Mouse (Mus musculus): ENCODE data around the gene Nos1.

Nos1 gene

GRCm38 (mm10) chr5:117898055-117898806 is 117.4 kb downstream of the Nos1 start:
- DNase-seq (ENCODE audit: low spot score): no peak

- DNase-seq (ENCODE audit: low spot score): no peak
Measured at GRCm38 (mm10) chr5:117899361-117899760, 118.5 kb downstream of the Nos1 start.

- peak; percentile 24 for DNase-seq (ENCODE audit: low spot score)
Measured at GRCm38 (mm10) chr5:117900921-117901705, 120.3 kb downstream of the Nos1 start.

- no peak for DNase-seq (ENCODE audit: low spot score)
Measured at GRCm38 (mm10) chr5:117903534-117903933, 122.7 kb downstream of the Nos1 start.

GRCm38 (mm10) chr5:117905728-117906127 is 124.9 kb downstream of the Nos1 start:
- no peak for DNase-seq (ENCODE audit: low spot score)

- DNase-seq (ENCODE audit: low spot score): no peak
Measured at GRCm38 (mm10) chr5:117909524-117909923, 128.7 kb downstream of the Nos1 start.

GRCm38 (mm10) chr5:117916349-117916748 is 135.5 kb downstream of the Nos1 start:
- no peak for DNase-seq (ENCODE audit: low spot score)

DNA sequence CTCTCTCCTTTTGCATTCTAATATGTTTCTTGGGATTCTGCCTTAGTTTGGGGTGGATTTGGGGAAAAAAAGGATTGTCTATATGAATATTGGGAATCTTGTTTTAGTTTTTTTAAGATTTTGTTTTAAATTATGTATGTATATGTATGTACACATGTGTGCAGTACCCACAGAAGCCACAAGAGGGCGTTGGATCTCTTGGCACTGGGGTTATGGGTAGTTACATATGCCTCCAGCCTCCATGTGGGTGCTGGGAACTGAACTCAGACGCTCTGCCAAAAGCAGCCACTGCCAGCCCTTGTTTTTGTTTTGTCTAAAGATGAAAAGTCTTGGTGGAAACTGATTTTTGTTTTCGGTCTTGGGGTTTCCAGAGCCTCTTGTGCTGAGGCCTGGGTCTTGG is 136.1 kb downstream of the Nos1 start:
- no peak for DNase-seq (ENCODE audit: low spot score)

- DNase-seq (ENCODE audit: low spot score): no peak
Measured at GRCm38 (mm10) chr5:117921786-117922528, 141.1 kb downstream of the Nos1 start.

DNA sequence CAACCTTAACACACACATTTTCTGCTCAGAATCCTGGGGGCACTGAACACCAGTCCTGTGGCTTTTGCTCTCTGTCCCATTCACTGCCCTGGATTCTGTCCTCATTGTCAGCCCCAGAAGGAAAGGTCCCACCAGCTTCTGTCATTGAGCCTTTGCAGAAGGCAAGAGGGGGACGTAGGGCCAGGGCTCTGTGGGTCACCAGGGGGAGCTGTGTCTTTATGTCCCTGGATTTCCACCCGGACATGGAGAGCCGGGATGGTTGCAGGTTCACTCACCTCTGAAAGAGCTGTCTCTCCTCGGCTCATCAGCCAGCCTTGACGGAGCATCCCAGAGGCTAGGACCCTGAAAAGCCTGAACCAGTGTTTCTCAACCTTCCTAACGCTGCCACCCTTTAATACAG is 142.9 kb downstream of the Nos1 start:
- DNase-seq (ENCODE audit: low spot score): no peak

DNA sequence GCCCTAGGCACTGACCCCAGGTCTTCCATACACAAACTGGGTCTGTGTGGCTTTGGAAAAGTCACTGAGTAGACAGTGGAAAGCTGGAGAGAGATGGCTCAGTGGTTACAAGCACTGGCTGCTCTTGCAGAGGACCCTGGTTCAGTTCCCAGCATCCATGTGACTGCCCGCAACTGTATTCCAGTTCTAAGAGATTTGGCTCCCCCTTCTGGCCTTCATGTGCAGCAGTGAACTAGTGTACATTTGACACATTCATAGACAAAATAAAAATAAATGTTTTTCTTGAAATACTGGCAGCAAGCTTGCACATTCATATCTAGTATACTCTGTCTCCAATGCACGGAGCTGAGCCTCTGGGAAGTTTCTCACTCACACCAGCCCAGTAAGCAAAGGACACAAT is 147.7 kb downstream of the Nos1 start:
- no peak for DNase-seq (ENCODE audit: low spot score)

DNA sequence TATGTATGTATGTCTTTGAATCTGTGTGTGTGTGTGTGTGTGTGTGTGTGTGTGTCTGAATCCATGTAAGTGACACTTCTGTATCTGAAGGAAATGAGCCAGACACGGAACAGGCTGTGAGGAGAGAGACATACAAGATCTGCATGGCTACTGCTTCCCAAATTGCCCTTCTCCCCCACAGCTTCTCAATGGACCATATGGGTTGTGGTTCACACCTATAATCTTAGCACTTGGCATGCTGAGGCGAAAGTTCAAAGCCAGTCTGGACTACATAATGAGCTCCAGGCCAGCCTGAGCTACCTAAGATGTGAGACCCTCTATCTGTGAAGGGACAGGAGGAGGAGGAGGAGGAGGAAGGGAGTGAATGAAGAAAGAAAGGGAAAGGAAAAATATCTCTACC is 151.4 kb downstream of the Nos1 start:
- DNase-seq (ENCODE audit: low spot score): no peak

- DNase-seq (ENCODE audit: low spot score): peak; percentile 86
Measured at GRCm38 (mm10) chr5:117932862-117933261, 152.0 kb downstream of the Nos1 start.

DNA sequence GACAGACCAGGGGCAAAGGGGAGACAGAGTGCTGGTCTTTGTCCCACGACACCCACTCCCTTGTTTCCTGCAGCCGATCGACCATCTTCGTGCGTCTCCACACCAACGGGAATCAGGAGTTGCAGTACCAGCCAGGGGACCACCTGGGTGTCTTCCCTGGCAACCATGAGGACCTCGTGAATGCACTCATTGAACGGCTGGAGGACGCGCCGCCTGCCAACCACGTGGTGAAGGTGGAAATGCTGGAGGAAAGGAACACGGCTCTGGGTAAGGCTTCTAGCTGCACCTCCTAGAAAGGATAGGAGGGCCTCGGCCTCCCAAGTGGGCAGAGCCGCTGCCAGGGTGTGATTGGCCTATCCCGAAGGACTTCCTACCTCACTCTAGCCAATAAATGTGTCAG is 155.5 kb downstream of the Nos1 start:
- no peak for DNase-seq (ENCODE audit: low spot score)

DNA sequence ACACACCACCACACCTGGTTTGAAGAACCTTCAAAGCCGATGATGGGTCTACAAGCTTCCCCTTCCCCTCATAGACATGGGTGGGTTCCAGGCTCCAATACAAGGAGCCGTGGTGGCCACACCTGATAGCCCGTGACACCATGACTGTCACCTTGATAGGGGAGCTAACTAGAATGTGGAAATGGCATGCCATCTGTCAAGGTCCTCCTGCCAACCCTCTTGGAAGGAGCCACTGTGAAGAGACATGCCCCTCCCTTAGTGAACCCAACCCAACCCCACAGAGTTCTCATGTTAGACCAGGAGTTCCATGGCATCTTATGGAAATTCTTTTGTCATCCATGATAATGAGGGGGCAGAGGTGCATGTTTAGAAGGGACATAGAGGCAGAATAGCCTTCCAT is 156.4 kb downstream of the Nos1 start:
- no peak for DNase-seq (ENCODE audit: low spot score)

DNA sequence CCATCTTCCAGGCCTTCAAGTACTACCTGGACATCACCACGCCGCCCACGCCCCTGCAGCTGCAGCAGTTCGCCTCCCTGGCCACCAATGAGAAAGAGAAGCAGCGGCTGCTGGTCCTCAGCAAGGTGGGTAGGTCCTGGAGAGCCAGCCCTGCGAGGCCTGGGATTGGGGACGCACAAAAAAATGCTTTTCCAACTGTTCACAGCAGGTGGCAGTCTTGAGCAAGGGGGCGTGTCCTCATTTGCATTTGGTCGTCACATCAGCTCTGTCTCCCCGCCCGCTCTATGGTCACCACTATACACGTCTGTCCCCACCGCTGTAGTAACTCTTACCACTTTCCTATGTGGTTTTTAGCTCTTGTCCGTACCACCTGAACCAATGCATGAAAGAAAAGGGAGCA is 157.3 kb downstream of the Nos1 start:
- peak; percentile 82 for DNase-seq (ENCODE audit: low spot score)

GRCm38 (mm10) chr5:117939402-117939801 is 158.6 kb downstream of the Nos1 start:
- DNase-seq (ENCODE audit: low spot score): no peak

DNA sequence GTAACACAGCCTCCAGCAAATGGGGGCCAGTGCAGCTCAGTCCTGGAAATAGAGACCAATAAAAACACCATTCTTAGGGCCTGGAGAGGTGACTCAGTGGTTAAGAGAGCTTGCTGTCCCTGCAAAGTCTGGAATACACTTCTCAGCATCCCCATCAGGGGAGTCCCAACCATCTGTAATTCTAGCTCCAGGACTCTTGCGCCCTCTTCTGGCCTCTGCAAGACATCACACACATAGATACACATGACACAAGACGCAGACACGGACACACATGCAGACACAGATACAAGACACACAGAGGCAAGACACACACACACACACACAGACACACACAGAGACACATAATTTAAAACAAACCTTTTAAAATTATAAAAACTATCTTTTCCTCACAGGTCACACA is 160.7 kb downstream of the Nos1 start:
- DNase-seq (ENCODE audit: low spot score): no peak

DNA sequence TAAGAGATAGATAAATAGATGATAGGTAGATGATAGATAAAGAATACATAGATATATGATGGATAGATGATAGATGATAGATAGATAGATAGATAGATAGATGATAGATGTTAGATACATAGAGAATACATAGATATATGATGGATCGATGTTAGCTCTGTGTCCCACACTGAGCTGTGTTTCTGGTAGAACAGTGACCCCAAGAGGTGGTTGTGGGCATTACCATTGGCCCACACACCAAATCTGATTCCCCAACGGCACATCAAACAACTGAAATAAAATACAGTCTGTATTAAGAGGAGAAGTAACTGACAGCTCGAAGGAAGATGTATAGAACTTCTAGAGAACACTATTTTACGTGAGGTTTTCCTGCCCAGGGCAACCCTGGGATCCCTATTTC is 165.8 kb downstream of the Nos1 start:
- peak; percentile 39 for DNase-seq (ENCODE audit: low spot score)

DNA sequence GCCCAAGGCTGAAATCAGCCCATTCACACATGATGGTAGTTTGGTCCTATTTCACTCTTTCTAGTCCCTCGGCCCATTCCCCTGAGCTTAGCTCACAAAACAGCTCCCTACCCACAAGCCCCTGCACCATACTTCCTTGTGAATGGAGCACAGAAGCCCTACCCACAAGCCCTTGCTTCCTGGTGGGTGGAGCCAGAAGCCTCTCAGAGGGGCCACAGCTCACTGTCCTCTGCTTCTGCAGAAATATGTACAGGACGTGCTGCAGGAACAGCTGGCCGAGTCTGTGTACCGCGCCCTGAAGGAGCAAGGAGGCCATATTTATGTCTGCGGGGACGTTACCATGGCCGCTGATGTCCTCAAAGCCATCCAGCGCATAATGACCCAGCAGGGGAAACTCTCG is 168.6 kb downstream of the Nos1 start:
- DNase-seq (ENCODE audit: low spot score): no peak

DNA sequence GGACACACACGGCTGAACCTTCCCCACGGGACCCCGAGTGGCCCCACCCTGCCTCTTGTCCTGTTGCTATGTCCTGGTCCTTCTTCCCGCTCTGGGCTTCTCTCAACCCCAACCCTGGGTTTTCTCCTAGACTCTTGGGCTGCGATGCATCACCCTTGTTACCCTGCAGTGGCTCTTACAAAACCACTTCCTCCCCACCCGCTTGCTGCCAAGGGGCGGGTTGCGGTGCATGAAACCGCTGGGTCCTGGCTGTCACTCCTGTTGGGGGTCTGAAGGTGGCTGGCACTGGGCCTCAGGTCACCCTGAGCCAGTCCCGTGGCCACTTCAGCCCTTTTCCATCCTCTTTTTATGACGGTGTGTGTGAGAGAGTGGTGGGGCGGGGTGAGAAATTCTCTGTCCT is 173.1 kb downstream of the Nos1 start:
- DNase-seq (ENCODE audit: low spot score): no peak

GRCm38 (mm10) chr5:117954429-117954828 is 173.6 kb downstream of the Nos1 start:
- no peak for DNase-seq (ENCODE audit: low spot score)
